Mouse (Mus musculus): ENCODE data around the gene Ms4a4d.

Gene Ms4a4d

GRCm38 (mm10) chr19:11574965-11575364 lies 38.4 kb downstream of the Ms4a4d start:
- DNase-seq (ENCODE audit: low read depth) = no peak

- DNase-seq (ENCODE audit: low read depth) = peak; percentile 74
Measured at GRCm38 (mm10) chr19:11589205-11589604, 52.6 kb downstream of the Ms4a4d start.

DNA sequence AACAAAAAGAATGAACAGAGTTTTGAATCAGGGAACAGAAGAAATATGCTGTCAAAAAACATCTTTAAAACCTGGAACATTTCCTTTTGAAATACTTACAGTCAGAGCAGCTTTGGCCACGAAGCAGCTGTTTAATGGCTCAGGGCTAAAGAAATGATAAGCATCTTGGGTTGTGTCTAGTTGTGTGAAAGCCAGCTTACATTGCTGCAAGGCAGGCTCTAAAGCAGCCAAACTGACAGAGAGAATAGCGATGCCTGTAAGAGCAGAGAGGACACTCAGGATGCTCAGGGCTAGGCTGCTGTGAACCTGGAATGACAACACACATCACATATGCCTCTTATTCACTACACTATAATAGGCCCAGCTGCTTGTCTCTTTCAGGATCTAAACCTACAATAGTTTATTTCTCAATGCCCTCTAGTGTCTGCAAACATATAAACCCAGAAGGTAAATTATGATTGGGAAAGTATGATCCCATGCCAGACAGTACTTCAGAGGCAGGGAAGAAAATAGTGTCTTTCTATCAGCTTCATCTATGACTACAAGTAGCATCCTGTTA lies 53.4 kb downstream of the Ms4a4d start:
- DNase-seq (ENCODE audit: low read depth) = peak; percentile 56

DNA sequence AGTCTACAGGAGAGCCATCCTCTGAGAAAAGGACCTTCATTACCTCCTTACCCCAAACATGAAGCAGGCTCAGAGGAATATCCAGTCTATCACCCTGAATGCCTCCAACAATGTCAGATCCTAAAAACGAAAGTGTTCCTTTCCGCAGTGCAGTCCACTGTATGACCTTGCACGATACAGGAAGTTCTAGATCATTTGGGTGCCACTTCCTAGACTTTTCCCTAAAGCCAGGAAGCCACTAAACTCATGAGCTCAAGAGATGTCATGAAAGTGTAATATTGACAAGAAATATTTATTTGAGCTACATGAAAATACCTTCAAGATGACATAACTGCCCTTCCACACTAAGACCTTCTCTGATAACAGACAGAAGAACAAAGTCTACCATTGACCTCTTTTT lies 64.7 kb downstream of the Ms4a4d start:
- peak; percentile 70 for DNase-seq (ENCODE audit: low read depth)

DNA sequence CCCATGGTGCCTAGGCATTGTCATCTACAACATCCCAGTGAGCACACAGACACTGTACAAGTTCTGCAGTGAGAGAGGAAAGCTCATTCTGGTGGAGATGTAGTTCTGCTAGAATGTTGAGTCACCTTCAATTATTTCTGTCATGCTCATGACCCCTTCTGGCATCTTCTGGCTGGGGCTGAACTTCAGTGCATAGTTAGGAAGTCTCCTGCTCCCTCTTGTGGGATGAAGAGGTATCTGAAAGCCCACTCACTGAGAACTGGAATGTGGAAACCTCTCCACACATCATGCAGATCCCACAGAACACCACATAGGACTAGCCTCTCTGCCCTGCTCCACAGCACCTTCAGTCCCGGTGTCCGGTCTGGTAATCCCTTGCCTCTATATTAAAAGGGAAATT lies 65.4 kb downstream of the Ms4a4d start:
- DNase-seq (ENCODE audit: low read depth) = peak; percentile 88

- no peak for DNase-seq (ENCODE audit: low read depth)
Measured at GRCm38 (mm10) chr19:11604603-11605002, 68.0 kb downstream of the Ms4a4d start, which contains the start of gene Ms4a6d. TSS of gene Ms4a6d (minus strand) at chr19:11604849.

Data from induced T-regulatory cell, adult 2 months (primary cell).